Mouse (Mus musculus) liver, adult 2 months (tissue): ENCODE measurements around the gene Tex9. TPM values are rescaled to one million over a fixed set of nuclear protein-coding genes. Genes with fewer than 3 reads are reported as not detected.
A peak's percentile ranks its signal among the peaks of the same experiment; 100 is the strongest.
"Not testable (repeated sequence)": the region's sequence is repeated elsewhere in the genome, so short reads cannot be mapped to it uniquely, and the experiment has no call there.

Experiments used
- DNase-seq: peaks from one replicate; pipeline ENCODE4 v3.0.0-alpha.2; 2011; ENCODE audit warnings: low read depth, low spot score; ENCODE audit errors: extremely low read depth
- H3K27ac ChIP-seq: fragments of 200-500 bp; replicated peaks from 2 replicates; pipeline ENCODE4 v1.5.1; 2012; ENCODE audit warnings: low read depth, mild to moderate bottlenecking, control low read depth, inconsistent platforms, low read length; ENCODE audit not compliant: insufficient read depth
- H3K27me3 ChIP-seq: fragments of 200-500 bp; 2 replicates; pipeline ENCODE4 v1.6.1; 2012; ENCODE audit warnings: mild to moderate bottlenecking, moderate library complexity, low read length, inconsistent platforms; ENCODE audit not compliant: control insufficient read depth, insufficient read depth
- H3K36me3 ChIP-seq: fragments of 200-500 bp; 2 replicates; pipeline ENCODE4 v1.6.1; 2012; ENCODE audit warnings: low read length, inconsistent platforms; ENCODE audit not compliant: control insufficient read depth, insufficient read depth
- H3K4me1 ChIP-seq: fragments of 200-500 bp; 2 replicates; pipeline ENCODE4 v1.6.1; 2011; ENCODE audit warnings: low read length; ENCODE audit not compliant: control insufficient read depth, insufficient read depth
- H3K4me3 ChIP-seq: fragments of 200-500 bp; 2 replicates; pipeline ENCODE4 v1.5.1; 2011; ENCODE audit warnings: low read depth, mild to moderate bottlenecking, control low read depth, low read length, moderate library complexity; ENCODE audit not compliant: insufficient read depth
- H3K79me2 ChIP-seq: fragments of 200-500 bp; 2 replicates; pipeline ENCODE4 v1.6.1; 2012; ENCODE audit warnings: inconsistent platforms, mild to moderate bottlenecking, low read length, moderate library complexity; ENCODE audit not compliant: control insufficient read depth, insufficient read depth
- H3K9ac ChIP-seq: fragments of 200-500 bp; 2 replicates; pipeline ENCODE4 v1.6.1; 2012; ENCODE audit warnings: low read depth, mild to moderate bottlenecking, control low read depth, inconsistent platforms, low read length
- CTCF ChIP-seq: fragments of 200-500 bp; IDR thresholded peaks from 2 replicates; pipeline ENCODE4 v1.5.1; 2011; ENCODE audit warnings: low read depth, low read length, control low read depth
- POLR2A ChIP-seq: fragments of 200-500 bp; IDR thresholded peaks from 2 replicates; pipeline ENCODE4 v1.6.1; 2011; ENCODE audit warnings: low read length, control low read depth; ENCODE audit not compliant: insufficient read depth; ENCODE audit errors: extremely low read depth
- WGBS: fragments of 180-500 bp; shearing (Covaris S2); methylation state at CpG from one replicate; pipeline ENCODE4 v1.1.7; 2018; 5-methylcytosine and 5-hydroxymethylcytosine counted together
- polyA plus RNA-seq: library from polyadenylated mRNA; depleted of rRNA; stranded (reverse); fragments of >200 nt; gene quantifications from 2 replicates; pipeline ENCODE4 v1.2.3, GENCODE M21; 2012; rRNA removed
- total RNA-seq: library from RNA; depleted of rRNA; stranded (reverse); fragments of >200 nt; gene quantifications from 2 replicates; pipeline ENCODE4 v1.2.3, GENCODE M21; 2014; rRNA removed

Gene Tex9
- total and polyA plus RNA-seq, 2 experiments: 0.35 to 1.8 TPM

- H3K4me1 ChIP-seq: peaks cover 3% of the 10 kb centered on the region; the same call in 1 of the 2 replicates
- no peak overlapping the region for H3K9ac ChIP-seq
- no peaks in the 10 kb centered on the region for H3K36me3 ChIP-seq
- no peak for TF ChIP-seq POLR2A
- no peak for TF ChIP-seq CTCF
- no peak overlapping the region for H3K4me3 ChIP-seq
- no peaks in the 10 kb centered on the region for H3K79me2 ChIP-seq
- H3K27ac ChIP-seq: no peak overlapping the region
- WGBS: 90% methylated on average over 8 of the region's 8 CpGs
- no peak for DNase-seq
- no peaks in the 10 kb centered on the region for H3K27me3 ChIP-seq
Observed at GRCm38 (mm10) chr9:72404446-72404845, 87.6 kb downstream of the Tex9 start.

GRCm38 (mm10) chr9:72403421-72403820 is 88.6 kb downstream of the Tex9 start:
- TF ChIP-seq CTCF (no peak), POLR2A (no peak)
- no peak overlapping the region for H3K27ac ChIP-seq
- no peaks in the 10 kb centered on the region for H3K36me3 ChIP-seq
- DNase-seq: no peak
- no peak overlapping the region for H3K4me3 ChIP-seq
- peaks cover 3% of the 10 kb centered on the region; the same call in 1 of the 2 replicates for H3K4me1 ChIP-seq
- H3K27me3 ChIP-seq: no peaks in the 10 kb centered on the region
- no peak overlapping the region for H3K9ac ChIP-seq
- WGBS: 87% methylated on average over 6 of the region's 6 CpGs
- H3K79me2 ChIP-seq: no peaks in the 10 kb centered on the region

GRCm38 (mm10) chr9:72401769-72402168 is 90.2 kb downstream of the Tex9 start:
- not testable (repeated sequence) for H3K79me2 ChIP-seq, H3K27ac ChIP-seq
- 88% methylated on average over 4 of the region's 4 CpGs for WGBS

More at GRCm38 (mm10) chr9:72401769-72402168, 90.2 kb downstream of the Tex9 start:
- peak; percentile 29; the same call in 1 of the 2 replicates for TF ChIP-seq CTCF
- not testable (repeated sequence) for H3K9ac ChIP-seq, H3K27me3 ChIP-seq, H3K36me3 ChIP-seq, H3K4me1 ChIP-seq, H3K4me3 ChIP-seq, DNase-seq

Other genes with a start within 250 kb of the Tex9 start
- gene Zfp280d, start 217.4 kb downstream of the Tex9 start, total RNA-seq: 19.9 and 26.0 TPM in 2 replicates
- 2.0 and 3.1 TPM in 2 replicates for gene Zfp280d, start 217.4 kb downstream of the Tex9 start, polyA plus RNA-seq
- gene Mns1, start 54.2 kb downstream of the Tex9 start, total RNA-seq: 0.13 and 0.18 TPM in 2 replicates
- gene Mns1, start 54.2 kb downstream of the Tex9 start, polyA plus RNA-seq: 0.02 and 0.09 TPM in 2 replicates
- gene Rfx7, start 40.0 kb upstream of the Tex9 start, total RNA-seq: 5.4 and 6.7 TPM in 2 replicates
- 2.3 and 3.3 TPM in 2 replicates for gene Rfx7, start 40.0 kb upstream of the Tex9 start, polyA plus RNA-seq
- gene Nedd4, start 170.1 kb upstream of the Tex9 start, total RNA-seq: 123 and 142 TPM in 2 replicates
- 45.6 and 51.7 TPM in 2 replicates for gene Nedd4, start 170.1 kb upstream of the Tex9 start, polyA plus RNA-seq